Mouse (Mus musculus) MN1 (cell line): ENCODE measurements around the gene Rere.

Source experiments
- DNase-seq: peaks from one replicate; pipeline ENCODE4 v3.0.0-alpha.2; 2016; ENCODE audit warnings: low spot score

Rere gene

DNA sequence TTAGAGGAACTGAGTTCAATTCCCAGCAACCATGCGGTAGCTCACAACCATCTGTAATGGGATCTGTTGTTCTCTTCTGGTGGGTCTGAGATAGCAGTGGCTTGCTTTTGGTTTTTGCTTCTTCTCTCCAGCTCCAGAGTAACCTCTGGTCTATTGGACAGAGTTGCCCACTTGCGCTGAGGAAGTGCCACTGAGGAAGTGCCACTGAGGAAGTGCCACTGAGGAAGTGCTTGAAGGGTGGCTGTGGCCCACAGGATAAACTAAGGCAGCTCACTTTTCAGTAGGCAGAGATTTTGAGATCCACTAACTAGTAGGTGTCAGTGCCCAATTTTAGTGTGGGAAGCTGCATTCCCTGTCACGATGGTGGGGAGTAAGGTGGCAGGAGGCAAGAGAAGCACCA lies 327.2 kb downstream of the Rere start:
- no peak for DNase-seq

DNA sequence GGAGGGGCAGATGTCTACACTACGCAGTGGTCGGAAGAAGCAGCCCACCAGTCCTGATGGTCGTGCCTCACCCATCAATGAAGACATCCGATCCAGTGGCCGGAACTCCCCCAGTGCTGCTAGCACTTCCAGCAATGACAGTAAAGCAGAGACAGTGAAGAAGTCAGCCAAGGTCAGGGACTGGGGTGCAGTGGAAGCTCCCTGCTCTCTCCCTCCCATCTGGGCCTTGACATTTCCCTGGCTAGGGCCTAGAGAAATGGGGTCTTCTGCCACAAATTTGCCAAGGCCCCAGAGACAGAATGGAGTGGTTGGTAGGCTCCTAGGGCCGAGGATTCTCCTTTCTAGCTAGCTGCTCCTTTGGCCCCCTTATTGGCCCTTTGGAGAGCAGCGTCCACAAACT lies 332.3 kb downstream of the Rere start:
- no peak for DNase-seq

DNA sequence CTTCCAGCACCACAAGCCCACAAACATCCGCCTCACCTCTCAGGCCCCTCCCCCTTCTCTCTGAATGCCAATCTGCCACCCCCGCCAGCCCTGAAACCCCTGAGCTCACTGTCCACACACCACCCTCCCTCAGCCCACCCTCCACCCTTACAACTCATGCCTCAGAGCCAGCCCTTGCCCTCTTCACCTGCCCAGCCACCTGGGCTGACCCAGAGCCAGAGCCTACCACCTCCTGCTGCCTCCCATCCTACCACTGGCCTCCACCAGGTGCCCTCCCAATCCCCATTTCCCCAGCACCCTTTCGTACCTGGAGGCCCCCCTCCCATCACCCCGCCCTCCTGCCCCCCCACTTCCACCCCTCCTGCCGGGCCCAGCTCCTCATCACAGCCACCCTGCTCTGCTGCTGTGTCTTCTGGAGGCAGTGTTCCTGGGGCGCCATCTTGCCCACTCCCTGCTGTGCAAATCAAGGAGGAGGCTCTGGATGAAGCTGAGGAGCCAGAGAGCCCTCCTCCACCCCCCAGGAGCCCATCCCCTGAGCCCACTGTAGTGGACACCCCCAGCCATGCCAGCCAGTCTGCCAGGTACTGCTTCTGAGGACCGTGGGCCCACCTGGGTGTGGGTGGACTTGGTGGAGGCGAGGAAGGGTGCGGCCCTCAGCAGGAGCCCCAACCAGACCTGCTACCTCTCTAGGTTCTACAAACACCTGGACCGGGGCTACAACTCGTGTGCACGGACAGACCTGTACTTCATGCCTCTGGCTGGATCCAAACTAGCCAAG lies 334.0 kb downstream of the Rere start:
- no peak for DNase-seq

DNA sequence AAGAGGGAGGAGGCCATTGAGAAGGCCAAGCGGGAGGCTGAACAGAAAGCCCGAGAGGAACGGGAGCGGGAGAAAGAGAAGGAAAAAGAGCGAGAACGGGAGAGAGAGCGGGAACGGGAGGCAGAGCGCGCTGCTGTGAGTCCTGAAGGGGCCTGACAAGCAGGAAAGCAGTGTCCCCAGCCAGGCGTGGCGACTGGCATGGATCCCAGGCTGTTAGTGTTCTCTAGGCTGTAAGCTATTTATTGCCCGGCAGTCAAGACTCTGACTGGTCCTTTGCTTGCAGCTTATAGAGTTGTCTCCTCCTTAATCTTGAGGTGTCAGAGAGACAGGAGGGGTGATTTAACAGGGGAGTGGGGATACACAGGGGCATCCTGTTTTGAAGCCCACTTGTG lies 334.6 kb downstream of the Rere start:
- peak; percentile 44 for DNase-seq

- no peak for DNase-seq
These were observed 335.4 kb downstream of the Rere start for GRCm38 (mm10) chr4:150616841-150617240.

DNA sequence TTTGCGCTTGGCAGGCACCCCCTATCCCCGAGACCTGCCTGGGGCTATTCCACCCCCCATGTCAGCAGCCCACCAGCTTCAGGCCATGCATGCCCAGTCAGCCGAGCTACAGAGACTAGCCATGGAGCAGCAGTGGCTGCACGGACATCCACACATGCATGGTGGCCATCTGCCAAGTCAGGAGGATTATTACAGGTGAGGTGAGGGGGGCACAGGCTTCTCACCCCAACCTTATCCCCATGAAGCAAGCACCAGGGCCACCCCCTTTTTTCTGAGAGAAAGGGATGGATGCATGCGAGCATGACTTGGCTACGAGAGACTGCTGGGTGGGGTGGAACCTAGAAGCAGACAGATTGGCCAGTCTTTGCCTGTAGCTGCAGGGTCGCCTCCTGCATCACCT lies 337.6 kb downstream of the Rere start:
- DNase-seq, result no peak

DNA sequence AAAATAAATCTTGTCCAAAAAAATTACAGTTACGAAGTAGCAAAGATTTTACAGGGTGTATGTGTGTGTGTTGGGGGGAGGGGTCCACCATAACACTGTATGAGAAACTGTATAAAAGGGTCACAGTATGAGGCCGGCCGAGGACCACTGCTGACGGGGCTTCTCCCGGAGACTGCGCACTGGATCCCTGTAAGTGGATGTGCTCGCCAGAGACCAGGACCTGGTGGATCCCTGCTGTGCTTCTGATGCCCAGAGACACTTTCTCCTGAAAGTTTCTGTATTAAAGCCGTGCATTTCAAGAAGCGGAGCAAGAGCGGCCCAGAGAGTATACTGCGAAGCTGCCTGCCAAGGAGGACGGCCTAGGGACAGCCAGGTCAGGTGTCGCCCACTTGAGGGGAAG lies 341.2 kb downstream of the Rere start:
- DNase-seq, result no peak

- DNase-seq, result no peak
These were observed 342.9 kb downstream of the Rere start for GRCm38 (mm10) chr4:150624214-150624823.

DNA sequence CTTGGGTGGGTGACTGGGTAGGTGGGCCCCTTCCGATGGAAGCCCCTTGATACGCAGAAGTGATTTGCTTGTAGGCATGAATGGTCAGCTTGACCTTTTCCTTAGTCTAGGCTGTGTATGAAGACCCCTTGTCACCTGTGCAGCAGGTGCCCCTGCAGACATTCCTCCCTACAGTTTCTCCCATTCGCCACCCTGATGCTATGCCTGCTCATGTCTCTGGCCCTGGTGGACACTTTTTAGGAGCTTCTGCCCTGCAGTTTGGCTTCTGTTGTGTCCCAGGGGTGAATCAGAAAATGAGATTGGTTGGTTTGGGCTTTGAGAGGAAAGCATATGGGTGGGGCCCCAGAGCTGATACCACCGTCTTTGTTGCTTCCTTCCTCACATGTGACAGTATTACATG lies 343.5 kb downstream of the Rere start:
- no peak for DNase-seq

DNA sequence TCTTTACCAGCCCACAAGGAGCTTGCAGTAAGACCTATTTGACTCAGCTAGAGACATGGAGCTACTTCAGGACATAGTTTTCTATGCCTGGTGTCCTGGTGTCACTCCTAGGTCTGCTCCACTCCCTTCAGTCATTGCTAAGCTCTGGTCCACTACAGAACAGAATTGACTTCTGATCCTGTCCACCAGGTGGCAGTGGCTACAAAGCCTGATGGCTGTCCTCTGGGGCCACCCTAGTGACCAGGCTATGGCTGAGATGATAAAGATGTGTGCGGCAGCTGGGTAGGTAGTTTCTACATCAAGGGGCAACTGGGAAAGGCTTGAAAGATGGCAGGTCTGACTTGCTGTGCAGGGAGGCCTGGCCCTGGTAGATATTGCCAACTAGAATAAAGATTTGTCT lies 344.0 kb downstream of the Rere start:
- DNase-seq, result peak; percentile 76

GRCm38 (mm10) chr4:150625951-150626732 lies 344.7 kb downstream of the Rere start:
- DNase-seq, result peak; percentile 42

DNA sequence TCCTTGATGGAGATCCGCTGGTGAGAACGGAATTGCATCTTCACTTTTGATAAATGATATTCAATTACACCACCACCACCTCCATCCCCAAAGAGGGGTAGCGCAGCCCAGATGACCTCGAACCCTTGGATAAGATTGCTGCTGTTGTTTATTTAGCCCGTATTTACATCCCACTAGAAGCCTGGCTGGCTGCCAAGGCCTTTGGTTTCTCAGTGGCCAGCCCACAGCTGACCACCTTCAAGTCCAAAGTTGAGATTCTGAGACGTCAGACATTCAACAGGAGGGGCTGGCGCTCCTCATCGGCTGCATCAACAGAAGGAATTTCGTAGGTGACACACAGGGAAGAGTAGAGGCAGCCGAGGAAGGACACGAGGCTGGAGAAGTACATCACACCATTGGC lies 347.8 kb downstream of the Rere start:
- no peak for DNase-seq

DNA sequence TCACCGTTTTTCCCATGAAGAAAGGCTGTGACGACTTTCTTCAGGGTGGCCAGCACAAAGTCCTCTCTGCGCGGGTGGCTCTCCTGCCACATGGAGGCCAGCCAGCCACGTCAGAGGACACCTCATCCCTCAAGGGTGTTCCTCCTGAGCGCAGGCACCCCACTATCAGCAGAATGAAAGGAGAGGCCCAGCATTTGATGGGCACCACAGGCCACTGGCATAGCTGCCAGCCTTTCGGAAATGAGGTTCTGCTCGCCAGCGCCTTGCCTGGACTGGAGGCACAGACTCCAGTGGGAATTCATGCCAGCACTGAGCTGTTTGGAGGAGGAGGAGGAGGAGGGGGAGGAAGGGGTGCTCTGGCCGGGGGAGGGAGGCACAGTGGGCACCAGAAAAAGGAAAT lies 354.1 kb downstream of the Rere start:
- DNase-seq, result no peak

DNA sequence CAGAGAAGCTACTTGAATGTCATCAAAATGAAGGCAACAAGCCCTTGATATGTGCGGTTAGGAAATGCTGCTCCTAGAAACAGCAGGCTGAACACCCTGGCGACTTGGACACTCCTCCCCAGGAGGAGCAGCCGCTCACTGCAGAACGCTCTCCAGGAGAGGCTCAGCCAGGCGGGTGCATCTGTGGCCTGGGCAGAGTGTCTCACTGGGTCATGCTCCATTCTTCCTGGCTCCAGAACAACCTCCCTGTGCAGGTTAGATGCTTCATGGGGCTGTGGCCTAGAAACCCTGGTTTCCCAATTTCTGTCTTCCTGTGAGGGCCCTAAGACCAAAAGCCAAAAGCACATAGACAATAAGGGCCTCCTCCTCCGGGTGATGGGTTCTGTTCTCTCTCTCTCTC lies 355.2 kb downstream of the Rere start:
- no peak for DNase-seq

GRCm38 (mm10) chr4:150644299-150644698 lies 362.9 kb downstream of the Rere start:
- no peak for DNase-seq

- DNase-seq, result no peak
These were observed 367.9 kb downstream of the Rere start for GRCm38 (mm10) chr4:150649327-150649726.

DNA sequence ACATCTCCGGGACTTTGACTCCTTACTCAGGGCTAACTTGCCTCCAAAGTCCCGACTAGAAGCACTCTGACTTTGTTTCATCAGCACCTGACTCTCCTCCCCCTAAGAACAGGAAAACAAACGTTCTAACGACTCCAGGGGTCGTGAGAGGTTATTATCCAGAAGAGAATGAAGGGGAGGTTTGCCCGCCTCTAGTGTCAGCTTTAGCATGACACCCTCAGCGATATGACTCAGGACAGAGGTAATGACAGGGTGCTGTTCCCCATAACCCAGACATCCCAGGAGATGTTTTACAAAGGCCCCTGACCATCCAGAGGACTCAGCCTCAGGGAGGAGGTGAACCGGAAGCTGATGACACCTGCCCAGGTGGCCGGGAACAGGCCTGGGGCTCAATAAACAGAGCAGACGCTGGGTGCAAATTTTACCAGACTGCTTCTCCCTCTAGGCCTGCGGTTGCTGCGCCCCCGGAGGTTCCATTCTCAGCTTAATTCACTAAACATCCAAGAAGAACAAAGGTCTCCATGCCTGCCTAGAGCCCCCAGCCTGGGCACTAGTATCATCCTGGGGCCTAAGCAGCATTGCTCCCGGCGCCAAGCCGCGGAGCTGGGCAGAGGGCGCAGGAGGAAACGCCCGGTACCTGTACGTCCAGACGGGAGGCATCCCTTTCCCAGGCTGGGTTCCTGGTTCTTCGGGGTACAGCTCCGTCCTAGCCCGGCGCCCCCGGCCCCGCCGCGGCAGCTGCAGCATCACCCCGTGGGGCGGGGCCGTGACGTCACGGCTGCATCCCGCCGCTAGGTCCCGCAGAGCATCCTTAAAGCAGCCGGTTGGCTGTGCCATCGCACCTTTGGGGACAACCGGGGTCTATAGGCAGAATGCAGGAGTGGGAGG lies 370.2 kb downstream of the Rere start, which contains the start of gene Slc45a1:
Gene Slc45a1 (minus strand): TSS at position 785 of the 888 bp plus-strand sequence.
- DNase-seq, result peak; percentile 46

DNA sequence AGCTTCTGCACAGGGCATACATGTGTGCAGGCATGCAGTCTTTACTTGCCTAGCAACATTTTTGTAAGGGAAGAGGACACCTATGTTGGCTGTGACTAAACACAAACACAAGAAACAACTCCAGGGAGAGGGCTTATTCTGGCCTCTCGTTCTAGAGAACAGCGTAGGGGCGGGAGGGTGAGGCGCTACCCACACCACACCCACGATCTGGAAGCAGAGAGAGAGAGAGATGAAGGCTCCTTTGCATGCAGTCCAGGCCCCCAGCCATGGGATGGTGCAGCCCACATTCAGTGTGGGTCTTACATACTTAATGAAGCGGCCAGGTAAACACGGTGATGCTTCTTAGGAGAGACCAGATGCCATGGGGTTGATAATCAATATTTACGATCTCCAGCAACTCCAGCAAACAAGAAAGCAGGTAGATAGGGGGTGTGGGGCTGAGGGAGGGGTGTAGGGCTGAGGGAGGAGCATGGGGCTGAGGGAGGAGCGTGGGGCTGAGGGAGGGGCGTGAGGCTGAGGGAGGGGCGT lies 371.7 kb downstream of the Rere start:
- DNase-seq, result peak; percentile 28

DNA sequence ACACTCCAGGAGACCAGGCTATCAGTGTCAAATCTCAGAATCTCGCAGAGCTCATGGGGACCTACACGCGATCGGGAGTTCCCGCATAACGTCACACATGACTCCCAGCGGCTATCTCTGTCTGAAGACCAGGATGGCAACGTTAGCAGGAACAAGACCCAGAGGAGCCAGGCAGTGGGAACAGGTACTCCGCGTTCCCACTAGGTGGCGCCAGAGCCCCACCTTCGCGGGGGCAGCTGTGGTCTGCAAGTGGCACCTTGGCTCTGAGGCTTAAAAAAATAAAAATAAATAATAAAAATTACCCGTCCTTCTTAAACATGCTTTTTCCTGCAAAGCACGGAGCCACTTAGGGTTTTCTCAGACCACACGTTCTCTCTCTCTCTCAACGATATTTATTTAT lies 374.5 kb downstream of the Rere start:
- peak; percentile 87 for DNase-seq

GRCm38 (mm10) chr4:150656504-150656903 lies 375.1 kb downstream of the Rere start:
- DNase-seq, result no peak

- DNase-seq, result no peak
These were observed 378.6 kb downstream of the Rere start for GRCm38 (mm10) chr4:150659926-150660610.
